Mouse (Mus musculus) c-Kit-negative CD71-positive TER-119-positive erythroid progenitor cells, embryonic 14.5 days (primary cell): ENCODE data around the gene Adamtsl1.
A peak's percentile ranks its signal among the peaks of the same experiment; 100 is the strongest.

Experiments
- DNase-seq: peaks from one replicate; pipeline ENCODE4 v3.0.0-alpha.2; 2013; ENCODE audit warnings: low read depth, low spot score

Adamtsl1 gene

GRCm38 (mm10) chr4:85801805-85802204, 287.8 kb downstream of the Adamtsl1 start:
- peak; percentile 19 for DNase-seq

- DNase-seq = no peak
Observed at GRCm38 (mm10) chr4:85814418-85814817, 300.4 kb downstream of the Adamtsl1 start.

GRCm38 (mm10) chr4:85818504-85818903, 304.5 kb downstream of the Adamtsl1 start:
- no peak for DNase-seq

- DNase-seq = no peak
Observed at GRCm38 (mm10) chr4:85819169-85819568, 305.2 kb downstream of the Adamtsl1 start.

DNA sequence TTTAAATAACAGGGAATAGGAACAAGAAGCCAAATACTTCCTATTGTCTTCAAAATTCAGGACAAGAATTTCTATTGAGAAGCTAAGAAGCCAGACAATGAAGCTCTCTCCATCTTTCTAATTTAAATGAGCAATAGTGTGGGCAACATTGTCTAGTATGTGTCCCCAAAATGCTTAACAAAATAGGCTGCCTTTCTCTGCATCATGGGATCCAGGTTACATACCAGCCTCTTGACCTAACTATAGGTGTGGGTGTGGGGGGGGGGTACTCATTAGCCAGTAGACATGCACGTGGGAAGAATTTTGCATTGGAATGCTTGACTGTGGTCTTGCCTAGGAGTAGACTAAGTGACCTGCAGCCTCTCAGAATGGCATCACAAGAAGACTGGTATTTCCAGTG, 305.9 kb downstream of the Adamtsl1 start:
- DNase-seq = no peak

DNA sequence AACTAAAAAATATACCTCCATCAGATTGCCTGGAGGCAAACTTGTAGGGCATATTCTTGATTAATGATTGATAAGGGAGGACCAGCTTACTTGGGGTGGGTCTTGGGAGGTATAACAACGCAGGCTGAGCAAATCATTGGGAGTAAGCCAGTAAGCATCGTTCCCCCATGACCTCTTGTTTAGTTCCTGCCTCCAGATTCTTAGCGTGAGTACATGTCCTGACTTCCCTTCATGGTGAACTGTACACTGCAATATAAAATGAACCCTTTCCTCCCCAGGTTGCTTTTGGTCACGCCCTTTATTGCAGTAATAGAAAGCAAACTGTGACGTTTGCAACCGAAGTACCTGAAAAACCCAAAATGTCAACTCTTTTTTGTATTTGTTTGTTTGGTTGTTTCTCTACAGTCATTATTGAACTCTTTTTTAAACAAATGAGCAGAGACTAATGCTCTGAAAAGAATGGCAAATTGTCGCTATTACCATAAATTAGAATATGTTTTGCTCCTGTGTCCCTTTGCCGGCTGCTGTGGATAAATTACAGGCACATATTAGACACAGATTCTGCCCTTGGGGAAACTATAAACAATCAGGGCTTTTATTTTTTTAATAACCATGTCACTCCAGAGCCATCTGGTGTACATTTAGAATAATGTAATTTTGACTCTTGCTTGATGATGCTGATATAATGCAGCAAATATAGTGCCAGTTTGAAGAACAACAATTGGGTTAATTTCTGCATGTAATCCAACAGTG, 310.2 kb downstream of the Adamtsl1 start:
- DNase-seq = no peak

GRCm38 (mm10) chr4:85824705-85825085, 310.7 kb downstream of the Adamtsl1 start:
- no peak for DNase-seq

GRCm38 (mm10) chr4:85837058-85837457, 323.1 kb downstream of the Adamtsl1 start:
- DNase-seq = no peak

DNA sequence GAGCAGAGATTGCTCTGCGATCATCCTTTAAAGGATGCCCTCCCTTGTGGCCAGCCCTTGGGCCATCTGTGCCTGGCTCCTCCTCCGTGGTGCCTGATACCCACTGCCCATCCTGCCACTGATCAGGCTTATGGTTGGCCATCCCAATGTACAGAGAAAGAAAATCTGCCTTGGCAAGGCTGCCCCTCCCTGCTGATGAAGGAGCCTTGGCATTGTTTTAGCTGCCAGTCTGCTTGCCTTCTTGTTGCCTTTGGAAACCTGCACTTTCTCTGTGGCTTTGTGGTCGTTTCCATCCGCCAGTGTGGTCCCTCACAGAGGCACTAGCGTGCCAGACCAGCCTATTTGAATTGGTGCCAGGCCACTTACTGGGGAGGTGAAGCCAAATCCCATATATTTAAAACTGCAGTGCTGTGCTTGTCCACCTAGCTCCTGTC, 323.6 kb downstream of the Adamtsl1 start:
- no peak for DNase-seq

DNA sequence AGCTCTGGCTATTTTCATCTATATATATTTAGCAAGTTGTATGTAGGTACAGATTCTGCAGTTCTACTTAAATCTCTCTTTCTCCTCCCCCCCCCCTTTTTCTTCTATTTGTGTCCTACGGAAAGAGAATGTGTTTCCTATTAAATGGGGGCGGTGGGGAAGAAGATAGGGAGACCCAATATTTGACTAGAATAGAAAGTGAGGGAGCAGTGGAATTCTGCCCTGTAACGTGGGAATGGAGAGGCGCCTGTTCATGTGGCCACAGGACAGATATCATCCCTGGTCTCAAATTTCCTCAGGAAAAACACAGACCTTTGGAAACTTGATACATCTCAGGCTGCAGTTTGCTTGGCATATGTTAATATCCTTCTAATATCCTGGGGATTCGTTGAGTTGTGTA, 324.1 kb downstream of the Adamtsl1 start:
- DNase-seq = no peak

- DNase-seq = no peak
Observed at GRCm38 (mm10) chr4:85842113-85842512, 328.1 kb downstream of the Adamtsl1 start.

GRCm38 (mm10) chr4:85844381-85844780, 330.4 kb downstream of the Adamtsl1 start:
- DNase-seq = no peak

DNA sequence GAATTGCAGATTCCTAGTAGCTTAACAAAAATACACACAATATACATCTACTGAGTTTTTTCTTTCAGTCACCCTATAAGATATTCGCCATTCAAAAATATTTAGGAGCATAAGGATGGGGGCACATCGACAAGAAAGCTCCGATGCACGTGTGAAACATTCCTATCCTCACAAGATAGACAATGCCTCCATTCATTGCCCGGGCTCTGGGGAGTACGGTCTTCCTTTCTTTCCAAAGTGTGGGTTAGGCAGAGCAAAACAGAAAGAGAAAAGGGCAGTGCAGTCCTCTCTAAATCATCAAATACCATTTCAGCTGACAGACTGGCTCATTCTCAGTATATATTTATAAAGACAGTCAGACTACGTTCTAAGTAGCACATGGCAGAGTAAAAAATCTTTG, 332.0 kb downstream of the Adamtsl1 start:
- no peak for DNase-seq

GRCm38 (mm10) chr4:85853401-85853800, 339.4 kb downstream of the Adamtsl1 start:
- no peak for DNase-seq

GRCm38 (mm10) chr4:85854507-85854906, 340.5 kb downstream of the Adamtsl1 start:
- DNase-seq = no peak

DNA sequence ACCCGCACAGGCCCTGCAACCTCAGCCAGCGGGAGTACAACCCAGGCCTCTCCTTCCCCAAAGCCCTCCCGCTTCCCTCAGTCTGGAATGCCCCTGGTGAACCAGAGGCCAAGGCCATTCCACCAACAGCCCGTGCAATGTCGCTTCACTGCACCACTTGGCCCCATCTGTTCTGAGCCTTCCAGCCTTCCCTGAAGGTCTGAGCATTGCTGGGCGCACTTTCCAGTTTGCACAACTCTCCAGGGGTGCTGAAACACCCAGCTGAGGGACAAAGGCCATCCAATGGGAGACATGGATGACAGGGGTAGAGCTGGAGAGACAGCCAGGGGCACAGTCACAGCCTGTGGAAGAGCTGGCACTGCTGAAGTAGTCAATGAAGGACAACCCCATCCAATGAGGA, 365.4 kb downstream of the Adamtsl1 start:
- no peak for DNase-seq

DNA sequence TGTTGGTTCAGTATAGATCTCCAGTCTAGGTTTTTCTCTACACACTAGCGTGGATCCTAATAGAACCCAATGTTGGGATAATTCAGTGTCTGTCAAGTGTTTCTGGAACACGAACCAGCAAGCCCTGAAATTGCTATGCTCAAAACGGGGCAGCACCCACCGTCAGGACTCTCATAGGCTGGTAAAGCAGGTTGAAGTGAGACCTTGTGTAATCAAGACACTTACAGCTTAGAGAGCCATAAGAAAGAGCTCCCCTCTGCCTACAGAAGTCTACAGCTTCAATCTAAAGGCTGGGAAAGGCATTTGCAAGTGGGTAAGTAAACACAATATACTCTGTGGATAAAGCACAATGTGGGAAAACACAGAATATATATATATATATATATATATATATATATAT, 367.3 kb downstream of the Adamtsl1 start:
- DNase-seq = no peak

DNA sequence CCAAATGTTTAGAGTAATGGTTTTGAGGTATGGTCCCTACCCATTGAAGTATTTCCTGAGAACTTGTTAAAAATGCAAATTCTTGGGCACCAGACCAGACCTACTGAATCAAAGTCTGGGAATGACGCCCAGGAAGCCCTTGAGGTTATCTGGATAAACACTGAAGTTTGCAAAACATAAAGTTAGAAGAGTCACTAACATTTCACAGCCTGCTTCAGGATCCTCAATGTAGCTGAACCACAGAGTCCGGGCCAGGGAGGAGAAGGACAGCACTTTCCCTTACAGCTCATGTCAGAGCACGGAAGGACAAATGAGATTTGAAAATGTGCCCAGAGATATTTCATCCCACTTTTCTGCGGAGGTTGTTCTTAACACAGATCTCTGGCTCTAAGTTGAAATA, 370.1 kb downstream of the Adamtsl1 start:
- no peak for DNase-seq

DNA sequence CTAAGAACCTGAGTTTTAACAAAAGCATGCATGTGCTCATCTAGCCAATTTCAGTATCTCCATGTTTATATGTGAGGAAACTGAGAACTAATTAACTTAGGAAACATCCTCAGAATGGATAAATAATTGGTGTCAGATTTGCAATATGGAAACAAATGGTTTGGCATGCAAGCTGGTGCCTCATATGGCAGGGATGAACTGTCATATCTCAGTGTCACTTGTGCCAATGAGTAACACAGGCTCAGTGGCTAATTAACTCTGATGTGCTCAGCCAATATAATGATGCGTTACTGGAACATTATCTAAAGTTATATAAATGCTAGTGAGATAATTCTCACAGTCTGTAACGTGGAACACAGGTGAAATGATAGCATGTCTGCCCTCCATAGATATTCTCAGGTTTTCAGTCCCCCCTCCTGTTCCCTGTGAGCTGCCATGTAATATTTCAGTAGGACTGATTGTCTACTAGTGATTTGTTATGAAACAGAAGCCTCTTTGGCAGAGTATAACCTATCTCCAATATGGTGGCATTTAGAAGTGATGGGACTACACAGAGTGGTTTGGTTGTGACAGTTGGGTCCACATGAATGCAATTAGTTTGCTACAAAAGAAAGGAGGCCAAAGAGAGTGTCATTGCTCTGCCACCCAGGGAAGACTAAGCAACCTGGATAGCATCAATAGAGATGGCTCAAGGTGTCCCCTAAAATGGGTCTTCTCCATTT, 376.1 kb downstream of the Adamtsl1 start:
- no peak for DNase-seq

GRCm38 (mm10) chr4:85901316-85901715, 387.3 kb downstream of the Adamtsl1 start:
- DNase-seq = no peak

- DNase-seq = no peak
Observed at GRCm38 (mm10) chr4:85904217-85904616, 390.2 kb downstream of the Adamtsl1 start.

DNA sequence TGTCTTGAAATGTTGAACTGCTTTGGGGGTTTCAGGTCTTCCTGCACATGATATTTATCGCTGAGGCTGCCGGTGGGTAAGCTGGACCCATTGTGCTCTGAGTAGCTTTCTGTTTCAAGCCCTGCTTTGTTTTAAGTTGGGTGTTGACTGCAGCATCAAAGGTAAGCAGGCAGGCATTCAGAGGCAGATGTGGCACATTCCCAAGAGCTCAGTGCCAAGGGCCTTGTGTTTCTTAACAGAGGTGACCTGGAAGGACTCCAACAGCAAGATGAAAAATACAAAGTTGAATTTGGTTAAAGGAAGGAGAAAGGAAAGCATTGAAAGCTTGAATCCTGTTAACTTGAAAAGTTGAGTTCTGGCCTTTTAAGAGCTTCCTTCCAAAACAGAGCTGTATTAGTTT, 402.1 kb downstream of the Adamtsl1 start:
- DNase-seq = no peak

DNA sequence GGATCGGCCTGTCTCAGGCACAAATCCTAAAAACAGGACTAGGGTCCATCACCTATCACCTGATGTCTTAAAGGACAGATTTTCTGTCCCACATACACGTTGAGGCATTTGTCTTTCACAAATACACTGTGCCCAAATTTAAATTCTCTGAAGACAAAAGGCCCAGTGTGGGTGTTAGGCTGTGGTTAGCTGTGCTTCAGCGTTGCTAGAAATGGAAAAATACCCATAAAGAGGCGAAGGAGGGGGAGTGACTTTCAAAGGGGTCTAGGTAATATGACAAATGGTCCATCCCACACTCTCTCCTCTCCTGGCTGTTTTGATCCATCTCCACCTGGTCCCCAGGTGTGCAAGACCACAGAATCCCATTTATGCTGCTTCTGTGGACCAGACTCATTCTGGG, 404.4 kb downstream of the Adamtsl1 start:
- DNase-seq = no peak
